Mouse (Mus musculus): ENCODE data around the gene Nol7. TPM values are rescaled to one million over a fixed set of nuclear protein-coding genes. Genes with fewer than 3 reads are reported as not detected.

Gene Nol7
- total RNA-seq (2021) = 10 to 100 TPM; 82.5 to 94.7 TPM

- DNase-seq (ENCODE audit: extremely low spot score in 1 of 2, low spot score in 2 of 2) = peak; percentile 93 to 97
- intact Hi-C loops (cut with DNase I) = loop anchor here (5.0 kb wide), 1 partner anchor 216 kb away; no protein-coding TSS in a partner anchor
Measured at GRCm38 (mm10) chr13:43398297-43399080, at the start of gene Nol7. Gene Nol7 (plus strand): TSS chr13:43398390.

- intact Hi-C loops (cut with DNase I) = no loop called here
- no peak for DNase-seq (ENCODE audit: extremely low spot score in 1 of 2, low spot score in 2 of 2)
Measured at GRCm38 (mm10) chr13:43349376-43349775, 48.8 kb upstream of the Nol7 start.

GRCm38 (mm10) chr13:43350489-43351169 lies 47.6 kb upstream of the Nol7 start:
- intact Hi-C loops (cut with DNase I) = no loop called here

GRCm38 (mm10) chr13:43353356-43353755 lies 44.8 kb upstream of the Nol7 start:
- intact Hi-C loops (cut with DNase I) = no loop called here
- DNase-seq (ENCODE audit: extremely low spot score in 1 of 2, low spot score in 2 of 2) = no peak

More at GRCm38 (mm10) chr13:43350489-43351169, 47.6 kb upstream of the Nol7 start:
- no peak for DNase-seq (ENCODE audit: extremely low spot score in 1 of 2, low spot score in 2 of 2)

- intact Hi-C loops (cut with DNase I) = no loop called here
- DNase-seq (ENCODE audit: extremely low spot score in 1 of 2, low spot score in 2 of 2) = no peak
Measured at GRCm38 (mm10) chr13:43354362-43354761, 43.8 kb upstream of the Nol7 start.

- no peak for DNase-seq (ENCODE audit: extremely low spot score in 1 of 2, low spot score in 2 of 2)
- intact Hi-C loops (cut with DNase I) = no loop called here
Measured at GRCm38 (mm10) chr13:43356346-43357125, 41.7 kb upstream of the Nol7 start.

GRCm38 (mm10) chr13:43360534-43360933 lies 37.7 kb upstream of the Nol7 start:
- intact Hi-C loops (cut with DNase I) = no loop called here
- DNase-seq (ENCODE audit: extremely low spot score in 1 of 2, low spot score in 2 of 2) = no peak

- DNase-seq (ENCODE audit: extremely low spot score in 1 of 2, low spot score in 2 of 2) = no peak
Measured at GRCm38 (mm10) chr13:43362353-43362752, 35.8 kb upstream of the Nol7 start.

GRCm38 (mm10) chr13:43364985-43365824 lies 33.0 kb upstream of the Nol7 start, which contains the start of gene Sirt5:
Gene Sirt5 (plus strand): TSS chr13:43365496.
- DNase-seq (ENCODE audit: extremely low spot score in 1 of 2, low spot score in 2 of 2) = peak; percentile 70 to 92
- intact Hi-C loops (cut with DNase I) = no loop called here

More at GRCm38 (mm10) chr13:43362353-43362752, 35.8 kb upstream of the Nol7 start:
- intact Hi-C loops (cut with DNase I) = no loop called here

GRCm38 (mm10) chr13:43365825-43366184 lies 32.4 kb upstream of the Nol7 start:
- intact Hi-C loops (cut with DNase I) = no loop called here

GRCm38 (mm10) chr13:43370063-43370462 lies 28.1 kb upstream of the Nol7 start:
- DNase-seq (ENCODE audit: extremely low spot score in 1 of 2, low spot score in 2 of 2) = no peak
- intact Hi-C loops (cut with DNase I) = no loop called here

More at GRCm38 (mm10) chr13:43365825-43366184, 32.4 kb upstream of the Nol7 start:
- DNase-seq (ENCODE audit: extremely low spot score in 1 of 2, low spot score in 2 of 2) = peak in 1 of 2 experiments; percentile 26

GRCm38 (mm10) chr13:43372892-43373291 lies 25.3 kb upstream of the Nol7 start:
- intact Hi-C loops (cut with DNase I) = no loop called here
- DNase-seq (ENCODE audit: extremely low spot score in 1 of 2, low spot score in 2 of 2) = no peak

- intact Hi-C loops (cut with DNase I) = no loop called here
- DNase-seq (ENCODE audit: extremely low spot score in 1 of 2, low spot score in 2 of 2) = no peak
Measured at GRCm38 (mm10) chr13:43374205-43374604, 24.0 kb upstream of the Nol7 start.

GRCm38 (mm10) chr13:43374918-43375432 lies 23.2 kb upstream of the Nol7 start:
- no peak for DNase-seq (ENCODE audit: extremely low spot score in 1 of 2, low spot score in 2 of 2)
- intact Hi-C loops (cut with DNase I) = no loop called here

- DNase-seq (ENCODE audit: extremely low spot score in 1 of 2, low spot score in 2 of 2) = no peak
- intact Hi-C loops (cut with DNase I) = no loop called here
Measured at GRCm38 (mm10) chr13:43379989-43380388, 18.2 kb upstream of the Nol7 start.

- intact Hi-C loops (cut with DNase I) = no loop called here
- no peak for DNase-seq (ENCODE audit: extremely low spot score in 1 of 2, low spot score in 2 of 2)
Measured at GRCm38 (mm10) chr13:43385321-43385720, 12.9 kb upstream of the Nol7 start.

- intact Hi-C loops (cut with DNase I) = loop anchor here (5.0 kb wide), 1 partner anchor 215 kb away; no protein-coding TSS in a partner anchor
- DNase-seq (ENCODE audit: extremely low spot score in 1 of 2, low spot score in 2 of 2) = peak in 1 of 2 experiments; percentile 17
Measured at GRCm38 (mm10) chr13:43397700-43398296, 392 bp upstream of the Nol7 start.

- no peak for DNase-seq (ENCODE audit: extremely low spot score in 1 of 2, low spot score in 2 of 2)
- intact Hi-C loops (cut with DNase I) = loop anchor here (5.0 kb wide), 1 partner anchor 217 kb away; no protein-coding TSS in a partner anchor
Measured at GRCm38 (mm10) chr13:43399576-43399975, 1.4 kb downstream of the Nol7 start.
